Mouse (Mus musculus) telencephalon, adult 2 months (tissue): ENCODE data around the gene Rab5if.
"Not testable (repeated sequence)": the region's sequence is repeated elsewhere in the genome, so short reads cannot be mapped to it uniquely, and the experiment has no call there.

ENCODE experiments used
- DNase-seq: peaks from one replicate; pipeline ENCODE4 v3.0.0-alpha.2; 2011; ENCODE audit warnings: low read depth, low spot score

The Rab5if gene

GRCm38 (mm10) chr2:156862772-156863486 is at the start of gene Rab5if:
Gene Rab5if (plus strand): TSS chr2:156863128.
- DNase-seq = peak; percentile 95

GRCm38 (mm10) chr2:156814344-156814801 is 48.6 kb upstream of the Rab5if start:
- DNase-seq = no peak

GRCm38 (mm10) chr2:156814893-156815292 is 48.0 kb upstream of the Rab5if start:
- DNase-seq = no peak

- DNase-seq = no peak
These were observed 47.5 kb upstream of the Rab5if start for GRCm38 (mm10) chr2:156815412-156815811.

- DNase-seq = no peak
These were observed 46.8 kb upstream of the Rab5if start for GRCm38 (mm10) chr2:156816116-156816515.

GRCm38 (mm10) chr2:156825128-156825527 is 37.8 kb upstream of the Rab5if start:
- not testable (repeated sequence) for DNase-seq

GRCm38 (mm10) chr2:156834336-156834735 is 28.6 kb upstream of the Rab5if start:
- no peak for DNase-seq

- DNase-seq = no peak
These were observed 24.1 kb upstream of the Rab5if start for GRCm38 (mm10) chr2:156838839-156839238.

GRCm38 (mm10) chr2:156839319-156840191 is 23.4 kb upstream of the Rab5if start, which contains the start of gene Tgif2:
Gene Tgif2 (plus strand): TSS chr2:156840007.
- DNase-seq = no peak

- no peak for DNase-seq
These were observed 22.5 kb upstream of the Rab5if start for GRCm38 (mm10) chr2:156840301-156841027.

- DNase-seq = no peak
These were observed 21.7 kb upstream of the Rab5if start for GRCm38 (mm10) chr2:156841028-156841840.

GRCm38 (mm10) chr2:156841841-156842706 is 20.9 kb upstream of the Rab5if start:
- DNase-seq = no peak

GRCm38 (mm10) chr2:156842711-156843110 is 20.2 kb upstream of the Rab5if start:
- no peak for DNase-seq

GRCm38 (mm10) chr2:156843331-156843730 is 19.6 kb upstream of the Rab5if start:
- DNase-seq = no peak

- DNase-seq = no peak
These were observed 18.2 kb upstream of the Rab5if start for GRCm38 (mm10) chr2:156844715-156845114.

- DNase-seq = no peak
These were observed 15.3 kb upstream of the Rab5if start for GRCm38 (mm10) chr2:156847653-156848052.

GRCm38 (mm10) chr2:156848526-156849182 is 14.3 kb upstream of the Rab5if start:
- no peak for DNase-seq

- no peak for DNase-seq
These were observed 12.4 kb upstream of the Rab5if start for GRCm38 (mm10) chr2:156850505-156850904.

- not testable (repeated sequence) for DNase-seq
These were observed 9.3 kb upstream of the Rab5if start for GRCm38 (mm10) chr2:156853584-156853983.
